Mouse (Mus musculus) erythroblast, adult 5-6 weeks (primary cell): ENCODE data around the gene Hnf1b. TPM values are rescaled to one million over a fixed set of nuclear protein-coding genes. Genes with fewer than 3 reads are reported as not detected.

Source experiments
- ATAC-seq: replicated peaks from 2 replicates; pipeline ENCODE4 v1.8.0; 2016; ENCODE audit warnings: moderate number of reproducible peaks, mild to moderate bottlenecking, moderate TSS enrichment, inconsistent platforms; ENCODE audit not compliant: poor library complexity, low FRiP score, severe bottlenecking
- total RNA-seq, 2 experiments: library from RNA; stranded (forward) in 1 of 2; stranded (reverse) in 1 of 2; fragments of 150-400 nt in 1 of 2; fragments of 200-764, 138-1000 nt in 1 of 2; gene quantifications; 2 replicates each; pipeline versions ENCODE4 v1.2.3 to v1.2.4; 2015 to 2017; ENCODE audit warnings: low replicate concordance in 2 of 2

Gene Hnf1b
- not detected in 2 replicates for total RNA-seq (2015; ENCODE audit: low replicate concordance)
- not detected in 2 replicates for total RNA-seq (2017; ENCODE audit: low replicate concordance)

DNA sequence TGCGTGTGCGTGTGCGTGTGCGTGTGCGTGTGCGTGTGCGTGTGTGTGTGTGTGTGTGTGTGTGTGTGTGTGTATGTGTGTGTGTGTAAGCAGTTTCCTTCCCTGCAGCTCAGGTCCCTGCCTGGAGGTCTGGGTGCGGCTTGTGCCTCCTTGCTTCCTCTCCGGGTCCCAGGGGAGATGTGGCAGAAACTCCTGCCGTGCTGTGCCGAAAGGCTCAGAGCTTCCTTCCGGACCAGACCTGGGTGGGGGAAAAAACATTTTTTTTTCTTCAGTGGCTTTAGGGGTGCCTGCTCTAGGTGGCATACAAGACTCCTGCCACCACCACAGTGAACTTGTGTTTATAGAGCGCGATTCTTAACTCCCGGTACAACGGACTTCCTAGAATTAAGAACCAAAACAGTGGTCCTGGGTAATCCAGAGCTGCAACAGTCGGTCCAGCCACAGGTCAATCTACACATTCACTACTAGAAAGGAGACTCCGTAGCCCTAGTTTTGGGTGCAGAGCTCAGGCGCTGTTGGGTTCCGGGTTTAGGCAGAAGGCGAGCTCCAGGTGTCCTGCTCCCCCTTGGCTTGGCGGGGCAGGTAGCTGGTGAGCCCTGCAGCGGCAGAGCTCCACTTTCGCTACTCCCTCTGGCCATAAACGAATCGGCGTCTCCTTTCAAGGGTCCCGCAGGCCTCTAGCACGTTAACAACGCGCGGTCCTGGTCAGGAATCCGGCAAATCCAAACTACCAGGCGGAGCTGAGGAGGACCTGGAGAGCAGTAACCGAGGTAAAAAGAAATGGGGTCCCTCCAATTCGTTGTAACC is at the start of gene Hnf1b:
TSS of gene Hnf1b (plus strand) at position 535 of the 807 bp plus-strand sequence.
- ATAC-seq: no peak

GRCm38 (mm10) chr11:83802166-83802565 is 47.7 kb upstream of the Hnf1b start:
- no peak for ATAC-seq

DNA sequence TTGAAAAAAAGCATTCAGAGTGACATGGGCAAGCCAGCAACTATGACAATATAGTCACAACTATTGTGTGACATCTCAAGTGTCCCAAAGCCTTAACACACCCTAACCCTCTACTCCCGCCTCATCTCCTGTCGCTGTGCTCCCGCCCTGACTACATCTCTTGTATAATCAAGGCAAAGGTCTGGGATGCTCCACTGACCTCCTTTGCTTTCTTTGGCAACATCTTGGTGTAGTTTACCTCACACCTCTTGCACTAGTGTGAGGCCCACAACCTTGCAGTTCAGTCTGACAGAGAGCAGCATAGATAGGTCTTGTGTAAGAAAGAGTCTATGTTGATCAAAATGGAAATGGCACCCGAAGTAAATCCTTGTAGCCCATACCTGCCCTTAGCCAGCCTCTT is 47.3 kb upstream of the Hnf1b start:
- ATAC-seq: no peak

GRCm38 (mm10) chr11:83810441-83810840 is 39.4 kb upstream of the Hnf1b start:
- no peak for ATAC-seq

GRCm38 (mm10) chr11:83815191-83815590 is 34.7 kb upstream of the Hnf1b start:
- ATAC-seq: no peak

- ATAC-seq: no peak
Observed at GRCm38 (mm10) chr11:83815628-83816027, 34.2 kb upstream of the Hnf1b start.

DNA sequence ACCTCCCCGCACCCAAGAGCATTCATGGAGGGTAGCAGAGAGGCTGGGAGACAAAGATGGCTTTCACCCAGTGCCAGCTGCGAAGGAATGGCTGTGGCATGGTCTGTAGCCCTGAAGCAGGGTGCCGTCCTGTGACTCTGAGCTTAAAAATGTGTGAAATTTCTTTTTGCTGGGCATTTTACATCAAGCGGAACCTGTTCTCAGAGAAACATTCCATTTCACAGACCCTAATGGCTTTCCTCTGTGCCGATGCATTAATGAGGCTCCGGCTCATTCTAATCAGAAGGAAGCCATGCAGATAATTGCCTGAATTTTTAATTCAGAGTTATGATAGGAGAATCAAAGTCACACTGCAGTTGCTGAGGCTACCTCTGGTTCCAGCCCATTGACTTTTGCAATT is 32.8 kb upstream of the Hnf1b start:
- ATAC-seq: no peak

DNA sequence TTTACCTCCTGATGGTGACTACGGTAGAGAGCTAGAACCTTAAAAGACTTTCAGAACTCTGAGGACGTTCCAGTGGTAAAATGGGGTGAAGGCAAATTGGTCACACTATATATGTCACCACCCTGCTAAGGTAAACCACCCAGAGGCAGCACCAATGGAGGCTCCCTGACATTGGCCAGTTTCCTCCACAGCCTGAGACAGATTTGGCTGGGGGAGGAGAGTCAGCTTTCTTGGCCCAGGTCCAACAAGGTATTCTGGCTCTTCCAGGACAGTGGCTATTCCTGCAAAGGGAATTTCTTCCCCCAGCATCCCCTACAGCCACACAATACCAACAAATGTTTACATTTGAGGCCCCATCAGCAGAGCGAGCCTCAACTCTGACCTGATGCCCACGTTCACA is 31.9 kb upstream of the Hnf1b start:
- no peak for ATAC-seq

- ATAC-seq: no peak
Observed at GRCm38 (mm10) chr11:83818591-83819127, 31.2 kb upstream of the Hnf1b start.

DNA sequence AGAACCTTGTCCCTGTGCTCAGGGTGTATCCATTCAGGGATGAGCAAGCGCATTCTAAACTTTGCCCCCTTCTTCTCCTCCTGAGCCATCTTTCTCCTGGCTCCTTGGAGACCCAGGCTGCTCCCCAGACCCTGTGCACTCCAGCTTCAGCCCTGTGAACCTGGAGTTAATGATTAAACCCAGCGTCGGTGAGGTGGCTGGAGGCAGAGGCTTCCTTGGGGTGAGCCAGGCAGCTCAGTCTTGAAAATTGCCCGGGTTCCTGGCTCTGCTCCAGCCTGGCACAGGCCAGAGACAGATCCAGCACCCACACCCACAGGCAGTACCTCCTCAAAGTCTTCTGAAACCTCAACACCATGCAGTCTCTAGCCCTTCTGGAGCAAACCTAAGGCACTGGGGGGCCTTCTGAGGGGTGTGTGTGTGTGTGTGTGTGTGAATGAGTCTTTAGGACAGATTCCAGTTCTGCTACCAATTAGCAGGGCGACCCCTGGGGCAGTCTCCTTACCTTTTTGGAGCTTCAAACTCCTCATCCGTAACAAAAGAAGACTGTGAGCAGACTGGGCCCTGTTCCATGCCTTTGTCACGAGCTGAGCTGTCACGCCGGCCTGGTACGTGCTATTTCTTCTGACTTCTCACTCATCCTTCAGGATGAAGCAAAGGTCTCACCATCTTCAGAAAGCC is 29.9 kb upstream of the Hnf1b start:
- no peak for ATAC-seq

DNA sequence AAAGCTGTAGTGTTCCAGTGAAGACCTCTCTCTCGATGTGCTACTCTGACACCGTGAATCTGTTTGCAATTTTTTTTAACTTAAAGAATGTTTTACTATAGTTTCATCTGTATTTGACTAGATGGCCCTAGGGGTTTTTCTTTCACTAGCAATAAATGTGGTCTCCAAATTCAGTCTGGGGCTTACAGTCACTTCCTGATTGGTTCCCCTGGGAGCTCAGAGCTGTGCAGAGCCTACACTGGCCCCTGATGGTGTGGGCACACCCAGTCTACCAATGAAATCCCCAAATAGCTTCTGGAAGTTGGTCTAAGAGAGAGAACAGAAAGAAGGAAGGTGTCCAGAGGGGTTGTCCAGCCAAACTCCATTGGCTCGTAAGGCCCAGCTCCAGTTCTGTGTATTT is 23.7 kb upstream of the Hnf1b start:
- no peak for ATAC-seq

DNA sequence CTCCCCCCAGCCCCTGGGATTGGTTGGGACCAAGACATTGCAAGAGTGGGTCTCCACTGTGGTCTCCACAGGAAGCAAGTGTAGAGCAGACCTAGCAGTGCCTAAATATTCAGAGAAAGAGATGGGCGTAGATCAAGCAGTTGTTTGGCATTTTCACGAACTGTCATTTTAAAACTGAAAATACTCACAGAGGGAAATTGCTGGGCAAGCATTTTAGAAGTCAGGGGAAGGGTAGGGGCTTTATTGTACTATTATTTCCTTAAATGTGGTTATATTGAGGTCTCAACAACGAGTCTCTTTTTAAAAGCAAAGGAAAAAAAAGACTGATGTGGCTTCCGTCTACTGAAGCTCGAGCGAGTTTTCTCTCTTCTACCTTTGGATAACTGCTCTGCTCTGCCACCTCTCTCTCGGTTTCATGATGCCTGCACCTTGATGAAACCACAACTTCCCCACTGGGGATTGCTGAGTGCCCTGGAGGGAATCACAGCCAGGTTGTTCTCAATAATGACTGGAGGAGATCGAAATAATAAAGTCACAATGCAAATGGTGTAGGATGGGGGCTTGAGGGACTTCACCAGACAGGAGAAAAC is 21.2 kb upstream of the Hnf1b start:
- ATAC-seq: no peak

DNA sequence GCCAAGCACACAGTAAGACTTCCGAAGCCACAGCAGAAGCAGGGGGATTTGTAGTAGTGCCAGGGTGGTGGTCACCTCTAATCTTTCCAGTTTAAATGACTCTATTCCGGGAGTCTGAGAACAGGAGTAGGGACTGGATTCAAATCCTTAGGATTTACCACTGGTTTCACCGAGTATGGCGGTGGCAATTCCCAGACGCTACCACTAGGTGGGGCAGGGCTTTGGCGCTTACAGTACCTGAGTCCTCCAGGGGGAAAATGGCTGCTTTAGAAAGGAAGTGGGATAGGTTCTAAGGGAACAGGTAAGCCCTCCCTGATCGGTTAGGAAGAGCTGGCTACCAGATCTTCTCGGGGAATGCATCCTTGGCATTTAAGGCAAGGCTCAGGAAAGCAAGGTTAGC is 17.5 kb upstream of the Hnf1b start:
- ATAC-seq: peak; percentile 71; the same call in 1 of the 2 replicates

DNA sequence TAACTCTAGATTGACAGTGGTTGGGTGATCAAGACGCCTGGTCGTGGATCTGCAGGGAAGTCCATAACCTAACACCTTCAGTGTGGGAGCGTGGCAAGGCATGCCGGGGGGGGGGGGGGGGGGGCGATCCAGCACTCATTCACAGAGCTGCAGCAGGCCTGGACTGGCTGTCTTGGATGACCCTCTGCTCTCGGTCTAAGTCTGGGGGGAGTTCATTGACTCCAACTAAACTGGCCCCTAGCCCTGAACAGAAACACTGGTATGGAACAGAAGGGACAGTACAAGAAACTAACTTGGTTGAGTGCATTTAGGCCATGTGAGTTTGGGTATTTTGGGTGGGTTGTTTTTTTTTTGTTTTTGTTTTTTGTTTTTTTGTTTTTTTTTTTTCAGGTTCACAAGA is 16.3 kb upstream of the Hnf1b start:
- no peak for ATAC-seq

- ATAC-seq: no peak
Observed at GRCm38 (mm10) chr11:83833959-83834496, 15.8 kb upstream of the Hnf1b start.

- ATAC-seq: no peak
Observed at GRCm38 (mm10) chr11:83839451-83839850, 10.4 kb upstream of the Hnf1b start.

- ATAC-seq: no peak
Observed at GRCm38 (mm10) chr11:83843534-83843933, 6.3 kb upstream of the Hnf1b start.

GRCm38 (mm10) chr11:83850586-83851272 is 866 bp downstream of the Hnf1b start:
- ATAC-seq: no peak

- ATAC-seq: no peak
Observed at GRCm38 (mm10) chr11:83851273-83852015, 1.6 kb downstream of the Hnf1b start.
